Mouse (Mus musculus): ENCODE data around the gene Vps29.

- TF ChIP-seq EP300 (IDR thresholded peaks at IDR 0.05) (no peak), CTCF (IDR thresholded peaks at IDR 0.05) (peak; percentile 93)
Observed at GRCm38 (mm10) chr5:122344260-122344659, 9.9 kb upstream of the Vps29 start.
